24 mouse cellular contexts compared by ENCODE assay signal in the genomic region with DNA sequence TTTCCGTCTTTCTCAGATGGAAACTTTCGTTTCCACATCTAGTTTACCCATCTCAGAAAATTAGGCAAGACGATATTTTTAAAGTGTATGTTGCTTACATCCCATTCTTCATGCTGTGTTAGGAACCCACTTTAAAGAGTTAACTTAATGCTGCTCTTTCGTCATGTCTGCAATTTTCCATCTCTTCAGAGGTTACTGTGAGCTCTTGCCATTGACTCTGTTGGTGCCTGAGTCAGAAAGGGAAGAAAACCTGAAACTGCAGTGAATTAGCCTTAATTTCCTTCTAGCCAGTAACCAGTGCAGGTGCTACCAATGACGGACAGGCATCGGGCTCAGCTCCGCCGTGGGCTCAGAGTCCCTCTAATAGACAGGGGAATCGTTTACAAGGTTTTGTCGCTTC.
DNase-seq lines count a peak whose midpoint lies in the region; ATAC-seq and TF ChIP-seq lines count a peak whose summit lies in the region.
"Had no signal": no experiment of that assay in that cellular context is flagged by ENCODE, and none has a peak within 500 bp of the region (broad histone marks: within the 10 kb centered on the region; RNA-seq: fewer than 3 reads in every experiment).

No protein-coding gene starts in this region.

- no peak overlapping the region for H3K4me3 ChIP-seq in liver, postnatal 0 days (ENCODE audit: low read depth, low read length)
- H3K4me3 ChIP-seq: embryonic facial prominence, embryonic 10.5 days; embryonic facial prominence, embryonic 12.5 days; forebrain, embryonic 10.5 days; forebrain, embryonic 12.5 days had no signal

- no peak overlapping the region for H3K4me2 ChIP-seq in liver, postnatal 0 days (ENCODE audit: low read depth, low read length)
- H3K4me2 ChIP-seq: embryonic facial prominence, embryonic 12.5 days; forebrain, embryonic 12.5 days had no signal

- no peaks in the 10 kb centered on the region for H3K36me3 ChIP-seq in liver, postnatal 0 days (replicated peaks; ENCODE audit: insufficient read depth, low read length)
- H3K36me3 ChIP-seq: embryonic facial prominence, embryonic 10.5 days; embryonic facial prominence, embryonic 12.5 days; forebrain, embryonic 10.5 days; forebrain, embryonic 12.5 days had no signal

- ATAC-seq in CD4-positive, CD25-positive, alpha-beta regulatory T cell, adult 4 months = peak; percentile 56
- ATAC-seq in activated CD4-positive, CD25-positive, alpha-beta regulatory T cell, adult 4 months = peak; percentile 35
- peak; percentile 65 for ATAC-seq in inflammation-experienced regulatory T-cells, adult 6 months
- no peak for ATAC-seq in erythroid progenitor cell, adult 5-6 weeks (replicated peaks; ENCODE audit: low FRiP score, poor library complexity, severe bottlenecking)
- ATAC-seq in liver, postnatal 0 days = no peak
- ATAC-seq: forebrain, embryonic 14.5 days; forebrain, embryonic 16.5 days had no signal

- no peaks in the 10 kb centered on the region for H3K9me3 ChIP-seq in liver, postnatal 0 days (ENCODE audit: low read length)
- H3K9me3 ChIP-seq: embryonic facial prominence, embryonic 10.5 days; embryonic facial prominence, embryonic 12.5 days; forebrain, embryonic 10.5 days; forebrain, embryonic 12.5 days; G1E had no signal

- peak; percentile 51 for DNase-seq in heart, adult 11 months
- DNase-seq in heart, adult 18-20 months = no peak
- DNase-seq in MN1 (ENCODE audit: low spot score) = no peak
- DNase-seq in liver, postnatal 0 days = no peak
- DNase-seq: adrenal gland, adult 8-10 months; adrenal gland, postnatal 14 days; adrenal gland, postnatal 36 days; B cell, adult 2 months; cerebellum, adult 11-12 months; cerebellum, adult 2 months; cerebellum, adult 9-10 months; cerebellum, postnatal 10 days; cerebellum, postnatal 25 days had no signal

- H3K9ac ChIP-seq in liver, postnatal 0 days (replicated peaks) = no peak overlapping the region
- H3K9ac ChIP-seq: embryonic facial prominence, embryonic 12.5 days; forebrain, embryonic 12.5 days had no signal

- TF ChIP-seq CTCF in liver, postnatal 0 days (IDR thresholded peaks at IDR 0.05; ENCODE audit: low read depth) = no peak

- no peaks in the 10 kb centered on the region for H3K4me1 ChIP-seq in liver, postnatal 0 days (ENCODE audit: insufficient read depth)
- H3K4me1 ChIP-seq: embryonic facial prominence, embryonic 10.5 days; embryonic facial prominence, embryonic 12.5 days; forebrain, embryonic 12.5 days had no signal

- H3K27ac ChIP-seq in liver, postnatal 0 days (ENCODE audit: low read depth) = no peak overlapping the region
- H3K27ac ChIP-seq: embryonic facial prominence, embryonic 10.5 days; embryonic facial prominence, embryonic 12.5 days; forebrain, embryonic 10.5 days; forebrain, embryonic 12.5 days had no signal

- WGBS in liver, postnatal 0 days (ENCODE audit: insufficient replicate concordance) = 87% methylated on average over 10 of the region's 10 CpGs

- no peak for TF ChIP-seq EP300 in liver, postnatal 0 days (IDR thresholded peaks at IDR 0.05; ENCODE audit: low read depth)

- H3K27me3 ChIP-seq in liver, postnatal 0 days (ENCODE audit: insufficient read depth, low read length) = no peaks in the 10 kb centered on the region
- H3K27me3 ChIP-seq: embryonic facial prominence, embryonic 12.5 days; forebrain, embryonic 12.5 days had no signal

Comparison
In these comparisons a context has a peak if more than half of its experiments do, and no peak if none do; other contexts are left out.
1. ATAC-seq: peak in CD4-positive, CD25-positive, alpha-beta regulatory T cell, adult 4 months (single experiment), activated CD4-positive, CD25-positive, alpha-beta regulatory T cell, adult 4 months (single experiment) and inflammation-experienced regulatory T-cells, adult 6 months (single experiment); none in erythroid progenitor cell, adult 5-6 weeks (single experiment) and liver, postnatal 0 days (single experiment).